Mouse (Mus musculus) ES-Bruce4 (cell line): ENCODE measurements around the gene Canx. TPM values are rescaled to one million over a fixed set of nuclear protein-coding genes. Genes with fewer than 3 reads are reported as not detected.

Experiments
- H3K27ac ChIP-seq: 2 replicates; pipeline ENCODE4 v1.5.1; 2012; ENCODE audit warnings: low read length, inconsistent platforms; ENCODE audit not compliant: insufficient read depth
- H3K27me3 ChIP-seq: 2 replicates; pipeline ENCODE4 v1.6.1; 2012; ENCODE audit warnings: mild to moderate bottlenecking, low read length, inconsistent platforms; ENCODE audit not compliant: control insufficient read depth, poor library complexity, insufficient read depth, severe bottlenecking
- H3K36me3 ChIP-seq: 2 replicates; pipeline ENCODE4 v1.6.1; 2012; ENCODE audit warnings: inconsistent platforms, mild to moderate bottlenecking, low read length, moderate library complexity; ENCODE audit not compliant: control insufficient read depth, poor library complexity, insufficient read depth, severe bottlenecking
- H3K4me1 ChIP-seq: one replicate; pipeline ENCODE4 v1.8.1; 2011; ENCODE audit warnings: low read length; ENCODE audit not compliant: control insufficient read depth, insufficient read depth
- H3K4me3 ChIP-seq: 2 replicates; pipeline ENCODE4 v1.5.1; 2011; ENCODE audit warnings: low read depth, mild to moderate bottlenecking, low read length
- H3K9ac ChIP-seq: 2 replicates; pipeline ENCODE4 v1.6.1; 2012; ENCODE audit warnings: low read depth, mild to moderate bottlenecking, inconsistent platforms; ENCODE audit not compliant: poor library complexity, severe bottlenecking
- H3K9me3 ChIP-seq: replicated peaks from 2 replicates; pipeline ENCODE4 v1.6.1; 2012; ENCODE audit warnings: mild to moderate bottlenecking, low read length, inconsistent platforms; ENCODE audit not compliant: control insufficient read depth, poor library complexity, insufficient read depth, severe bottlenecking
- CTCF ChIP-seq: IDR thresholded peaks from one replicate; pipeline ENCODE4 v1.8.1; 2011; ENCODE audit warnings: low read depth, low read length
- EP300 ChIP-seq: IDR thresholded peaks from 2 replicates; pipeline ENCODE4 v1.6.1; 2011; ENCODE audit warnings: low read depth, low read length; ENCODE audit not compliant: insufficient read depth
- POLR2A ChIP-seq: IDR thresholded peaks from one replicate; pipeline ENCODE4 v1.8.1; 2011; ENCODE audit warnings: low read length; ENCODE audit not compliant: insufficient read depth
- polyA plus RNA-seq: library from polyadenylated mRNA; stranded (reverse); fragments of >200 nt; gene quantifications from 2 replicates; pipeline ENCODE4 v1.2.4, GENCODE M21; 2011; ENCODE audit warnings: low read depth; ENCODE audit not compliant: missing spikeins, insufficient read depth, insufficient read length

Gene Canx
- polyA plus RNA-seq, 1 experiment, result 681 TPM

GRCm38 (mm10) chr11:50286428-50286827 lies 39.0 kb downstream of the Canx start:
- H3K36me3 ChIP-seq, result 0 out of 2 replicates have a peak, but pooled peaks cover 12% of the 10 kb centered on the region
- no peak overlapping the region for H3K27ac ChIP-seq

GRCm38 (mm10) chr11:50285696-50286095 lies 39.8 kb downstream of the Canx start:
- Histone ChIP-seq H3K27ac (no peak overlapping the region), H3K4me3 (no peak overlapping the region), H3K9ac (no peak overlapping the region), H3K9me3 (no peaks in the 10 kb centered on the region), H3K36me3 (0 out of 2 replicates have a peak, but pooled peaks cover 12% of the 10 kb centered on the region), H3K4me1 (no peaks in the 10 kb centered on the region), H3K27me3 (no peaks in the 10 kb centered on the region)
- TF ChIP-seq CTCF (no peak), EP300 (no peak), POLR2A (no peak)

More at GRCm38 (mm10) chr11:50286428-50286827, 39.0 kb downstream of the Canx start:
- no peaks in the 10 kb centered on the region for H3K9me3 ChIP-seq
- H3K4me1 ChIP-seq, result no peaks in the 10 kb centered on the region
- no peaks in the 10 kb centered on the region for H3K27me3 ChIP-seq
- no peak overlapping the region for H3K9ac ChIP-seq
- no peak overlapping the region for H3K4me3 ChIP-seq
- no peak for TF ChIP-seq POLR2A

- Histone ChIP-seq H3K27ac (no peak overlapping the region), H3K36me3 (0 out of 2 replicates have a peak, but pooled peaks cover 12% of the 10 kb centered on the region), H3K4me3 (no peak overlapping the region), H3K4me1 (no peaks in the 10 kb centered on the region), H3K9me3 (no peaks in the 10 kb centered on the region), H3K27me3 (no peaks in the 10 kb centered on the region), H3K9ac (no peak overlapping the region)
- TF ChIP-seq CTCF, result no peak
- TF ChIP-seq EP300, result no peak
- no peak for TF ChIP-seq POLR2A
Measured at GRCm38 (mm10) chr11:50285263-50285662, 40.2 kb downstream of the Canx start.

- H3K27ac ChIP-seq, result no peak overlapping the region
- no peaks in the 10 kb centered on the region for H3K27me3 ChIP-seq
- no peak overlapping the region for H3K4me3 ChIP-seq
- no peak for TF ChIP-seq POLR2A
- TF ChIP-seq EP300, result no peak
- no peak for TF ChIP-seq CTCF
- H3K4me1 ChIP-seq, result no peaks in the 10 kb centered on the region
- peaks cover 4% of the 10 kb centered on the region; the same call in 1 of the 2 replicates for H3K36me3 ChIP-seq
- no peak overlapping the region for H3K9ac ChIP-seq
- no peaks in the 10 kb centered on the region for H3K9me3 ChIP-seq
Measured at GRCm38 (mm10) chr11:50280053-50280452, 45.4 kb downstream of the Canx start.

GRCm38 (mm10) chr11:50279005-50279404 lies 46.5 kb downstream of the Canx start:
- Histone ChIP-seq H3K36me3 (peaks cover 4% of the 10 kb centered on the region; the same call in 1 of the 2 replicates), H3K27me3 (no peaks in the 10 kb centered on the region), H3K4me3 (no peak overlapping the region), H3K9ac (no peak overlapping the region), H3K4me1 (no peaks in the 10 kb centered on the region), H3K27ac (no peak overlapping the region), H3K9me3 (no peaks in the 10 kb centered on the region)
- TF ChIP-seq POLR2A (no peak), EP300 (no peak), CTCF (no peak)

GRCm38 (mm10) chr11:50277706-50278105 lies 47.8 kb downstream of the Canx start:
- no peak for TF ChIP-seq EP300
- no peak for TF ChIP-seq CTCF
- TF ChIP-seq POLR2A, result no peak
- H3K4me3 ChIP-seq, result no peak overlapping the region
- no peaks in the 10 kb centered on the region for H3K4me1 ChIP-seq
- H3K27ac ChIP-seq, result no peak overlapping the region
- no peaks in the 10 kb centered on the region for H3K9me3 ChIP-seq
- H3K27me3 ChIP-seq, result no peaks in the 10 kb centered on the region
- H3K9ac ChIP-seq, result no peak overlapping the region
- H3K36me3 ChIP-seq, result peaks cover 2% of the 10 kb centered on the region; the same call in 1 of the 2 replicates

GRCm38 (mm10) chr11:50277025-50277424 lies 48.4 kb downstream of the Canx start:
- no peak overlapping the region for H3K27ac ChIP-seq
- TF ChIP-seq POLR2A (no peak), CTCF (no peak), EP300 (no peak)

More at GRCm38 (mm10) chr11:50277025-50277424, 48.4 kb downstream of the Canx start:
- no peak overlapping the region for H3K4me3 ChIP-seq
- no peaks in the 10 kb centered on the region for H3K9me3 ChIP-seq
- H3K4me1 ChIP-seq, result no peaks in the 10 kb centered on the region
- H3K27me3 ChIP-seq, result no peaks in the 10 kb centered on the region
- peaks cover 2% of the 10 kb centered on the region; the same call in 1 of the 2 replicates for H3K36me3 ChIP-seq
- H3K9ac ChIP-seq, result no peak overlapping the region
